Mouse (Mus musculus): ENCODE results near the gene Tbc1d2b. TPM values are rescaled to one million over a fixed set of nuclear protein-coding genes. Genes with fewer than 3 reads are reported as not detected.

Tbc1d2b gene
- total RNA-seq, 2 experiments from 2014 or later: 37.4 to 68.7 TPM

GRCm38 (mm10) chr9:90183550-90183949 is 87.1 kb downstream of the Tbc1d2b start:
- no peak for ATAC-seq (replicated peaks; ENCODE audit: low FRiP score, poor library complexity, severe bottlenecking)

DNA sequence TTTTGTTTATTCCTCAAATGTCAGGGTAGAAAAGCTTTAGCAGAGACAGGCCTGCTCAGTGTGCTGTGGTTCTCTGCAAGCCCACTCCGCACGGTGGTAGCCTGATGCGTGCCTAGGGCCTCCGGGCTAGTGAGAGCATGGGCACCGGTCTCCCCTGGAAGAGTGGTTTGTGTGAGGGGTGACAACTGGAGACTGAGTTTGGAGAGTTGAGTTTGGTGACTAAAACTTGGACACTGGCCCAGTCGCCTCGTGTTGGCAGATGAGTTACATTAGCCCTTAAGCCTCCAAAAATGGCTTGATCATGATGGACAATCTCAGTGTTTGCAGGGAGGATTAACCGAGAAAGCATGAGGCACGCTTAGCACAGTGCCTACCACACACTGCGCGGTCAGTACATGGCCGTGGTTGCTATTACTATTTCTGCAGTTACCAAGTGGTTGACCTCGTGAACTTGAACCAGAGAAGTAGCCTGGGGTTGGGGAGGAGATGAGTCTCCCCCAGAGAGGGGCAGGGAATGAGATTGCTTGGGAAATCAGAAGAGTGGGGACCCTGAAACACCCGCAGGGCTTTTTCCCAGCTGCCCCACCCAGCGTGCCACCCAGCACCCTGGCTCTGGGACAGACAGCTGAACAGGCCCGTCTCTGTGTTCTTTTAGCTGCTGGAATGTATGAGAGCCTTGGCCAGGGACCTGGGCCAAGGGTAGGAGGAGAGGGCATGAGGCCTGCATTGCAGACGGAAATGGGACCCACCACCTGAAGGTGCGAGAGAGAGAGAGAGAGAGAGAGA is 87.8 kb downstream of the Tbc1d2b start:
- no peak for ATAC-seq (replicated peaks; ENCODE audit: low FRiP score, poor library complexity, severe bottlenecking)

GRCm38 (mm10) chr9:90181656-90182388 is 88.8 kb downstream of the Tbc1d2b start:
- ATAC-seq (replicated peaks; ENCODE audit: low FRiP score, poor library complexity, severe bottlenecking): no peak

DNA sequence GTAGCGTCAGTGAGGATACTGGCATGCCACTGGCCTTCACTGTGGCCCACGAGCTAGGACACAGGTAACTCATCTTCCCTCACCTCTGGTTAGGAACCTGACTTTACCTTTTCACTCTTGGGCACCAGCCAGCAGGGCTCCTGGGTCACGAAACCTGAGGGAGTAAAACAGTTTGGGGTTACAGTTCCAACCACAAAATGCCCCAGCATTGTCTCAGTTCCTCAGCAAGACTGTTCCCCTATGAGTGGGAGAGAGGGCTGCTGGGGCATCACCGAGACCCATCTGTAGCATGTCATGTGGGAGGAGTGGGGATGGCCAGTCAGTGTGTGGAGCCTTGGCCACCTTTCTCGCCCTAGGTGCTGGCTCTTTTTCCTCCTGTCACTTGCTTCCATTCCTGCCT is 91.2 kb downstream of the Tbc1d2b start:
- ATAC-seq (replicated peaks; ENCODE audit: low FRiP score, poor library complexity, severe bottlenecking): no peak

- ATAC-seq (replicated peaks; ENCODE audit: low FRiP score, poor library complexity, severe bottlenecking): no peak
These were observed 97.3 kb downstream of the Tbc1d2b start for GRCm38 (mm10) chr9:90173330-90173729.

DNA sequence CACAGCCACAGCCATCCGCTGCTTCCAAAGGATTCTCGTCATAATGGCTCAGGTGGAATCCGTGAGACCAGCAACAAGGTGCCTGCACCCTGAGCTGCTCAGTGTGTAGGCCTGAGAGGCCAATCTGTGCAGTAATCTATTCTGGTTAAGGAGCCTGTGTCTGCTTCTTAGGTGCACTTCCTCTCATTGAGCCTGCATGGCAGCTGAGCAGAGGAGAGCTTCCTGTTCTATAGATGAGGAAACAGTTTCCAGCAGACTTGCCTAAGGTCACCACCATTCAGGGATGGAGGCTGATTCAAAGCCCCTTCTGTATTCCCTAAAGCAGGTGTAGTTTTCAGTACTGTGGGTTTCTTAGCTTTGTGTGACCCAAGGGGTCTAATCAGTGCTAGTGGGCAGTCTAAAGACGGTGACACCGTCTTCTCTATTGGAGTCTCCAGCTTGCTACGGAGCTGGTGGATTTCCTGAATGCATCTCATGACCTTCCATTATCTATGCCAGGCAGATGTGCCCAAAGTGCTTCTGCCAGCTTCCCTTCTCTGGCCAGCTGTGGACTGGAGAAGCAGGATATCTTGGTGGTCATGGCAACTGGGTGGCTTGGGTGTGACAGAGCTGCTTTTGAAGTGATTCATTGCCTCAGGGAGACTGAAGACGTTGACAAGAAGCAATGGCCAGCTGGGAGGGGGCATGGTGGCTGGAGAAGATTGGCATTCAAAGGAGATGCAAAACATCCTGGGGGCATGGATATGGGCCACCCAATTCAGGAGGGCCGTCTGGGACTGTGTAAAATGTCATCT is 97.9 kb downstream of the Tbc1d2b start:
- ATAC-seq (replicated peaks; ENCODE audit: low FRiP score, poor library complexity, severe bottlenecking): no peak

- no peak for ATAC-seq (replicated peaks; ENCODE audit: low FRiP score, poor library complexity, severe bottlenecking)
These were observed 99.2 kb downstream of the Tbc1d2b start for GRCm38 (mm10) chr9:90171421-90171820.

DNA sequence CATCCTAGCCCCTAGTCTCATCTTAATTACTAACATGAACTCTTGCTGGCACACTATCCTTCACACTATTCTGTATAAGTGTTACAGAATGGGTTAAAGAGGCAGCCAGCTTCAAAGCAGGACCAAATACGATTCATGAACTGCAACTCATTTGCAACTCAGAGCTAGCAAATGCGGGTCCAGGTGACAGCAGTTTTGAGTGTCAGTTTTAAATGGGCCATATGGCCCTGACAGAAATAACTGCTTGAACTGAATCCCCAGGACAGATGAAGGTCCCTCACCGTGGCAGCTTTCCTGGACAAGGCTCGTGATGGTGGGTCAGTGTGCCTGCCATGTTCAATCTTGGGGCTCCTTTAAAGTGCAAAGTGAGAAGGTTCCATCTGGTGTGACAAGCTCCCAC is 100.6 kb downstream of the Tbc1d2b start:
- no peak for ATAC-seq (replicated peaks; ENCODE audit: low FRiP score, poor library complexity, severe bottlenecking)

DNA sequence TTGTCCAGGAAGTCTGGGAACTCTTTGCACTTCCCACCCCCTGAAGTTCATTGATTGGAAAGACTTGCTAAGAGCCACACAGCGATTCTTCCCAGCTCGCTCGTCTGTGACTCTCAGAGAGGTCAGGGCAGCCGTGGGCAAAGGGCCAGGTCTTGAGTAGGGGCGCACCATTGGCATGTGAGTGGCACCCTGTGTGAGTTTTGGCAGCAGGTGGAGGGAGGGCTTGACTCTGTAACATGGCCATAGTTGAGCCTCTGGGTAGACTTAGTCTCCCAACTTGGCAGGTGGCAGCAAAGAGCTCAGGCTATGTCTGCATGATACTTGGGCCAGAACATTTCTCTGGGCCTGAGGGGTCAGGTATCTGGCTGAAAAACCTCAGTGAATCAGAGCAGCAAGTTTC is 104.0 kb downstream of the Tbc1d2b start:
- no peak for ATAC-seq (replicated peaks; ENCODE audit: low FRiP score, poor library complexity, severe bottlenecking)

DNA sequence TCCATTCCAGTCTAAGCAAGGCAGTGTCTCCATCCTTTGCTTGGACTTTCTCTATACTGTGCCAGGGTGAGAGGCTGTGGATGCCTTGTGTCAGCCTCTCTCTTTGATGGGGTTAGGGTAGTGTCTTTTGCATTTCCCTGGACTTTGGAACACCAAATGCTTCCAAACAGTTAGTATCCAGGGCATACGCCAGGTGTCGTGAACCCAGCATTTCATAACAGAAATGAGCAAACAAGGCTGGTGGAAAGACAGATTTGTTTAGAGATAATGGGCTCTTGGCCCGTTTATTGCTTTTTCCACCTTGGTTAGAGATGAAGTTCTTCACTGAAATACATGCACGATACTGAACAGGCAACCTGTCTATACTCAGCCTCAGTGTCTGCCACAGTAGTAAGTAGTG is 105.0 kb downstream of the Tbc1d2b start:
- ATAC-seq (replicated peaks; ENCODE audit: low FRiP score, poor library complexity, severe bottlenecking): no peak

GRCm38 (mm10) chr9:90164670-90165453 is 105.7 kb downstream of the Tbc1d2b start:
- ATAC-seq (replicated peaks; ENCODE audit: low FRiP score, poor library complexity, severe bottlenecking): no peak

GRCm38 (mm10) chr9:90163749-90164095 is 106.9 kb downstream of the Tbc1d2b start:
- ATAC-seq (replicated peaks; ENCODE audit: low FRiP score, poor library complexity, severe bottlenecking): no peak

DNA sequence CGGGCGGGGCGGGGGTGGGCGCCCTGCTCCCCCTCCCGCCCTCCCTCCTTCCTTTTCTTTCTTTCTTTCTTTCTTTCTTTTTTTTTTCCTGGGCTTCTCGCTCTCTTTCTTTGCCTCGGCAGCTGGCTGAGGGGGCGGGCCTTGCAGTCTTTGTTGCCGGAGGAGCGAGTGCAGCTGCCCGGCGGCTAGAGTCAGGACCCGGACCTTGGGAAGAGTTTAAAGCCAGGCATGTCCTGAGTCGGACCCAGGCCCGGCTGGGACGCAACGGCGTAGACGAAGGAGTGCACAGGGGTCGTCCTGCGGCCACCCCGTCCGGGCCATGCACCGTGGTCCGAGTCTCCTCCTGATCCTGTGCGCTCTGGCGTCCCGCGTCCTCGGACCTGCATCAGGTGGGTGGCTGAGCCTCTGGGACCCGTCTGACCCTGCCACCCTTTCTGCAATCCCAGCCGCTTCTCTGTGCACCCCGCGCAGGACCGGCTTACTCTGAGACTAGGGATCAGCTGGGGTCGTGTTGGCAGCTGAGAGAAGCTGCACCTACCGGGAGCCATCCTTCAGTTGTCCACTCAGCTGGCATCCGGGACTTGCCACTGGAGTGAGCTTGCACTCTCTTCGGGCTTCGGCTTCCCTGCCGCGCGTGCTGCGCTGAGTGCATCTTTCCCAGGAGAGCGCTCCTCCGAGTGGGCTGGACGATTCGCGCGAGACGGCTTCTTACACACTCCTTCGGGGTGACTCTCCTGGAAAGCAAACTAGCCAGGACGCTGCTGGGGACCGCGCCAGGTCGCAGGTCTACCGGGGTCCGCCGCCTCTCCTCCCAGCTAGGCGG is 107.5 kb downstream of the Tbc1d2b start, which contains the start of gene Adamts7:
Gene Adamts7, plus strand, starts transcription at position 144 of the 823 bp plus-strand sequence.
- peak; percentile 50; the same call in 1 of the 2 replicates for ATAC-seq (replicated peaks; ENCODE audit: low FRiP score, poor library complexity, severe bottlenecking)

DNA sequence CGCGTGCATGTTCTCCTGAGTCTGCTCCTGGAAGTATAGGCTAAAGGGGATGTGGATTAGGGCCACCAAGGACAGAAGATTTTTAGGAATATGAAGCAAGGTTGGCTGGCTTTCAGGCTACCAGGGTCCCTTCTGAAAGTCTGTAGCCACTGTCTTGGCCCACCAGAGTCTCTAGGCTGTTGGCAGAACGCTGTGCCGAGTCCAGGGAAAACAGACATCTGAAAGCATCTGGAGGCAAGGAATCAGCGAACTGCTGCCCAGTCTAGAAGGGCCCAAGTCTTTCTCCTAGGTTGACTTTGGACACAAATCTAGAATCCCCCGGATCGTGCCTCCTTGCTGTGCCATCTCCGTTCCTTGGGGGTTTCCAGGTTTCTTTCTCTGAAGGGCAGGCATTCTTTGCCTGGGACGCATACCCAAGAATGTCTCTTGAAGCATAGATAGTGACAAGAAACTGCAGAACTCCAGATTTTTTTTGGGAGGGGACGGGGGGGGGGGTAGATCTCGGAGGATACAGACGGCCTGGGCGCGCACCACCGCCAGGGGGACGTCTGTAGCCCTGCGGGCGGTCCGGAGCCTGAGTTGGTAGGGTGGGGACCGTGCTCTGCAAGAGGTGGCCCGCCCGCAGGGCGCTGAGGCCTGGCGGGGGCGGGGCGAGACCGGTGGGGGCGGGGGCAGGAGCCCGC is 108.2 kb downstream of the Tbc1d2b start:
- no peak for ATAC-seq (replicated peaks; ENCODE audit: low FRiP score, poor library complexity, severe bottlenecking)

Measured in erythroid progenitor cell, adult 5-6 weeks (primary cell).